Mouse (Mus musculus): Measurements from ENCODE around the gene E030030I06Rik.
"Not testable (repeated sequence)": the region's sequence is repeated elsewhere in the genome, so short reads cannot be mapped to it uniquely, and the experiment has no call there.

The E030030I06Rik gene

DNA sequence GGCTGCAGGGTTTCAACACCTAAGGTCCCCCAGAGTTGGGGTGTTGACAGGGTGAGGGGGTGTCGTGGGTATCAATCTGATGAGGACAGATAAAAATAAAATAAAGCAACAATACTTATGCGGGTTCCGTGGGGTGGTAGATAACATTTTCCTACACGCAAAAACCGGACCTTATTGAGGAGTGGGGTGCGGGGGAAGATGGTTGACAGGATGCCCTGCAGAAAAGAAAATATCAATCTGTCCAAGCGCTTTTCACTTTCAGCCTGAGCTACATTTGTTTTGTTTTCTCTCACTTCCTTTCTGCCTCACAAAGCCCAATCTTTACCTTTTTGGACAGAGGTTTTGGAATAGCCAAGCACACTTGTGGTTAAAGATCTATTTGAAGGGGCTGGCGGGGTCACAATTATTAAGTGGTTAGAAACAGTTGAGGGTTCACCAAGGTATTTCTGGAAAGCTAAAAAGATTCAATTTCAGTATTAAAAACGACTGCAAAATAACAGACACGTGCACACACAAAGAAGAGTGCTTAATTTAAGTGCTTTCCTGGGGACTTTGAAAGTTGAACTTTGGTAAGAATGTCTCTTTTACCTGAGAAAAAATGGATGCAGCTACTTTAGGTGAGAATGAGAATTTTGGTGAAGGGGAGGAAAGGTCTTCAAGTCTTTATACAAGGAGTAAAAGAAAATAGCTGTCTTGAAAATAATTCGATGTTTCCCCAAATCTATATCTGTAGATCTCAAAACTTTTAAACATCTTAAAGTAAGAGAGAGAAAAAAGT, 3.0 kb upstream of the E030030I06Rik start:
- DNase-seq: not testable (repeated sequence)

DNA sequence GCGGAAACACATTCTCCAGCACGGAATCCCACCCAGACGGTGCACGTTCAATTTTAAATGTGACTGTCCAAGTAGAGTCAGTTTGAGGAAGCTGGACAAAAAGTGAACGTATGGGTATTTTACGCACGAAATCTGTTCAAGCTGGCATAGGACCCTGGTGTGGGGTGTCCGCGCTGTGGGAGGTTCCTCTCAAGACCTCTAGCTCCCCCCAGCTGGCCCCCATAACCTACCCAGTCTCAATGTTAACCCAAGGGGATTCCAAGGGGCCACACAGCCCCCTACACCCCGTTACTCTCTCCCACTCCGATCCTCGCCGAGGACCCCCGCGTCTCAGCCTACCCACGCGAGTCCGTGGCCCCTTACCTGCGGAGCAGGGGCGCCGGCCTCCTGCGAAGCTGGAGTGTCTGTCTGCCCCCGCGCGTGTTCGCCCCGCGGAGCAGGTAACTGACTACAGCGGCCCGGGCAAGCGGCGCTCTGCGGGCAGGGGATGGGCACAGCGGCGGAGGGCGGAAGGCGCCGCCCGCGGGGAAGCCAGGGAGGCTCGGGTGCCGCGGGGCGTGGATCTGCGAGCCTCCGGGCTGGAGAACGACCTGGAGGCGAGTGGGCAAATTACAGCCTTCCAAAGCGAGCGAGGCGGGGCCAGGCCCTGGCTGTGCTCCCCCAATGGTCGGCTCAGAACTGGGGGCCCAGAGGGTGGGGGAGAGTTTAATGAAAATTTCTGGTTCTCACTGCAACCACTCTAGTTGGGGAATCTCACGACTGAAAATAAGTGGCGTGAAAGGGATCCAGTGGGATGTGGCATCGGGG, 2.2 kb upstream of the E030030I06Rik start:
- DNase-seq: peak in 1 of 2 experiments; percentile 43

DNA sequence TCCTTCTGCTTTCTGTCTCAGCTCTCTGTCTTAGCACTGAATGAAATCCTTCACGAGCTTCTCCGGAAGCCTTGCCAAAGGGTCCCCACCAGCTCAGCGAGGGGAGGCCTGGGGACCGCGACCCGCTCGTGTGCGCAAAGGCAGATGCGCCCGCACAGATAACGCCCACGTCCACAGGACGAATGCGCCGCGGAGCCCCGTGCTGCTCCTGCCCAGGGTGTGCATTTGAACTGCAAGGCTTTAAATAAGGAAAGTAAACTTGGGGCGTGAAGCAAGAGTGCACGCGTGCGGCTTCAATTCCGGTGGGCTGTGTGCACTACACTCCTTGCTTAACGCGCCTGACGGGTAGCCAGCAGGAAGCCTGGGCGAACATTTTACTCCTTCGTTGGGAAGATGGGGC, 1.5 kb upstream of the E030030I06Rik start:
- no peak for DNase-seq

DNA sequence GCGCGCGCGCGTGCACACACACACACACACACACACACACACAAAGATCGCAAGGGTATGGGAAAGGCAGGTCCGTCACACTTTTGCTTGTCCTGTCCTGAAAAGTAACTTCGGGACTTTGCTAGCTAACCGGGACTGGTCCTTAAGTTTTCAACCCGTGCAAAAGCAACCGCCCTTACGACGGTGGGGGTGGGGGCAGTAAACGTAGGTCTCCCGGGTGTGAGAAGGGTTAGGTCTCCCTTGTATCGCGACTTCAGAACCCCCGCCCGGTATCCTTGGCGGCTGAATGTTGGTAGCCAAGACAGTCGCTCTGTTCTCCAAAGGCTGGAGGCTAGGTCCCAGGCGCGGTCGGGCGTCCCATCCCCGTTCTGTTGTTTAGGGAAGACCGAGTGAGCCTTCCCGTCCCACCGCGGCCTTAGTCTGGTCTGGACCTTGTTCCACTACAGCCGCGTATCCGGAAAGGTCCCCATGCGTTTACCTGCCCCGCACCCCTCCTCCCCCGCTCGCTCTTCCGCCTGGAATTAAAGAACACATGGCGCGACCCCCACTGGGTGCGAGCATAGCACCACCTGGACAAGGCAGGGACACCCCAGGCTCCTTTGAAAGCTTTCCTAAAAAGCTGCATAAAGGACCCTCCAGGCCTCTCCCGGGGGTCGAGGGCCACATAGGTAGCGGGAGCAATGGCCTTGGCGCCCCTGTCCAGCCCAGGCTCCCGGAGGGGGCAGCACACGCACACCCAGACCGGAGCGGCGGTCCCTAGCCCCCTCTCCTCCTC, 808 bp upstream of the E030030I06Rik start:
- no peak for DNase-seq

DNA sequence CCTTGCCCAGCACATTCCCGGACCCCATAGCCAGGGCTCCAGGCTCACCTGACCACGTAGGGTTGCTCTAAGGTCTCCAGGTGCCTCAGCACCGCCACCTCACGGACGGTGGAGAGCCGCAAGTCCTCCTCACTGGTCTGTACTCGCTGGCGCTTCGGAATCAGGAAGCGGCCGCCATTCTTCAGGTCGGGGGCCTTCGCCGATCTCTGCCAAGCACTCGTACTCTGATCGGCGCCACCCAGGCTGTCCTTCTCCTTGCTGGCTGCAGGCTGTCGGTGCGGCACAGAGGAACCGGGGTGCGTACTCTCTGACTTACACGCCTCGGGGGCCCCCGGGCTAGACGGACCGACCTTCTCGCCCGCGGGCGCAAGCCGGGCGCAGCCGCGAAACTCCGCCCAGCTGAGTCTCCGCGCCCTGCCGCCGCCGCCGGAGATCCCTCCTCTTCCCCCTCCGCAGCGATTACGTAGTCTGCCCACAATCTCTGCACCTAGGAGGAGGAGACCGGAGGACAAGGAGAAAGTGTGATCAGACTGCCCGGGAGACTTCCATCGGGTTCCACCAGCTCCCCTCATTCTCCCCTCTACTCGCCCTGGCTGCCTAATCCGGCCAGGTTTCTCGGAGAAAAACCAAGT, 513 bp downstream of the E030030I06Rik start:
- DNase-seq: peak; percentile 74 to 79

DNA sequence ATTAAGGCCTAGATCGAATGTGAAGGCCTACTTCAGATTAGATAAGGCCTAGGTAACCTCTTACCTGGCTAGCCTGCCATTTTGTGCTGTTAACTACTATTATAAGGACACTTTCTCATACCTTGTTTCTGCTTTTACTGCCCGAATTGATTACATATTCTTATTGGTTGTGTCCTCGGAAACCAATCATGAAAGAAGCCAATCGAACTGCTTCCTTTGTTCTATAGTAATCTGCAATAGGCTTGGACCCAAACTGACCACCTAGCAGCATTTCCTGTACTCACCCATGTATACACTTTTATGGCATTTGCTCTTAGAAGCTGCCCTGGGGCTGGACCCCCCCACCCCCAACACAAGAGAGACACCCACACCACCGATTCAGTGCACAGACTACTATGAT, 6.1 kb downstream of the E030030I06Rik start:
- DNase-seq: no peak

DNA sequence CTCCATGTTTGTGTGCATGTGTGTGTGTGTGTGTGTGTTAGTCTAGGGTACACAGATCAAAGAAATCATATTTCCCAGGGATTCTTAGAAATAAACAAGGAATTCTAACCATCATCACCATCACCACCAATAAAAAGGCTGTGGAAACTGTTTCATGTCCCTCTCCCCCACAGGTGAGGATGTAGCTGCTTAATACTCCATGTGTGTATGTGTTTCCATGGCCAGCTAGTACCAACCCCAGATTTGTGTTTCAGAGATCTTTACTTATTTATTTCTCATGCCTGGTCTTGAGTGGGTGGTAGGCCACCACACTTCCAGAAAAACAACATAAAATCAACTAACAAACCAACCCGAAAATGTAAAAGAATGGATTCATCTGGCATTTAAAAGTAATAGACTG, 6.9 kb downstream of the E030030I06Rik start:
- DNase-seq: not testable (repeated sequence)

DNA sequence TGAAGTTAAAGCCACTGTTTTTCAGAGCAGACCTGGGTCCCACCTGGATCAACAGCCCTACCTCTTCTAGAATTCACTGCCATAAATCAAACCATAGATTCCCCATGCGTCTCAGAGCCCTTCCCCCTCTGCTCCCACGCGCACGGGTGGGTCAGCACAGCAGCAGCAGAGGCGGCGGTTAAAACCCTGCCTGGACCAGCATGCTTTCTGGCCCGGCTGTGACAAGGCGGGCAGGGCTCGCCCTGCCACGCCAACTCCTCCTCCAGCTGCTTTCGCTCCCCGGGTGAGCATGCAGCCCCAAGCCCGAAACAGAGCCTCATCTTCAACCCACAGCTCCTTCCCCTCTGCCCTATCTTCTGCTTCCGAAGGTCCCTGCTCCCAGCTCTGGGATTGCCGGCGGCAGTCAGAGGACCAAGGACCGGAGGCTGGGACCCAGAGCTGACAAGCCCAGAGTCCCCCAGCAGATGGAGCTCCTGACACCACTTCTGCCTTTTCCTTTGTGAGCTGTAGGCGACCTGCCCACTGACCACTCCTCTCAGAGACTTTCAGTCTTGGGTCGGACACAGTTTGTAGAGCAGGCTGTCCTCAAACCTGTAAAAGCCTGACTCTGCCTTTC, 8.3 kb downstream of the E030030I06Rik start:
- peak; percentile 45 to 71 for DNase-seq

DNA sequence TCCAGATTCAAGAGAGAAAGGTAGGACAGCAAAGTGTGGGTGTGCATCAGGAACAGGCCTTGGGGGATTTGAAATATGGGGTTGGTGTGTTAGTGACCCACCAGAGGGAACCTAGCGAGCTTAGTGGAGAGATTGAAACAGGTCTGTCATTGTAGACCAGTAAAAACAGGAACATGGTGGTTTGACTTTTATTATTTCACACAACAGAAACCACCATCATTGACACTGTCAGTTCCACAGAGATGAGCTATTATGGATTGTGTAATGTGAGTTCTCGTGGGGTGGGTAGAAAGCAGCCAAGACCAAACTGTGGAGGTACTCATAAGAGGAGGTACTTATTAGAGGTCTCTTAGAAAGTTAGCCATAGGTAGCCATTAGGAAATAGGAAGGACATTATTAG, 74.5 kb downstream of the E030030I06Rik start:
- no peak for DNase-seq

DNA sequence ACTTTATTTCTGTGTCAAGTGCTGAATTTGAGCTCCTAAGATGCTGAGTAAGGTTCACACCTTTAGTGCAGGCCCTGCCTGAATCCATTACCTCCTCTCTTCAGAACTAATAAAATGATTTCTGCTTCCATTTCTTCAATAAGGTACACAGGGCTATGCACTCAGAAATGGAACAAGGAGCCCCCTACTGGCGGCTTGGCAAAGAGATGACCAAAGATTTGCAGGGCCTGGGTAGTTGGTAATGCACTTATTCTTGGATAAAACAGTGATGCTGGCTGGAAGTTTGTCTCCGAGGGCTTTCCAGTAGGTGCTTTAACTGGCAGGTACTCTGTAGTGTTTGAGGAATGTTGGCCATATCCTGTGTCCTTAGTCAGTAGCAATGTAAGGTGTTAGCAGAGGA, 76.3 kb downstream of the E030030I06Rik start:
- DNase-seq: peak in 1 of 2 experiments; percentile 18

DNA sequence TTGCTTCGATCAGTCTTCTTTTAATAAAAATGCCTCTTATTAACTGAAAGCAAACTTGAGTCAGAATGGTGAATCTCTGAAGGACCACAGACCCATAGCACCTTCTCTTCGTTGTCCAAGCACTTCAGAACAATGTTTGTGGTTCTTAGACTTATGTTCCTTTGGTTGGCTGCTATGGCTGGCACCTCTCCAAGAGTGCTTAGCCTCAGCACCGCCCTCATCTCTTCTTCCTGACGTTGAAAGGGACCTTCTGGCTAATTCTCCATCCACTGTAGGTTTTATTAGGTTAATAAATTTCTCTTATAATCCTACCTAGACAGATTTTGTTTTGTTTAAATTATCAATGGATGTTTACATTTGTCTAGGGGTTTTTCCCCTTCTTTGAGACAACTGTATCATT, 78.5 kb downstream of the E030030I06Rik start:
- DNase-seq: no peak

DNA sequence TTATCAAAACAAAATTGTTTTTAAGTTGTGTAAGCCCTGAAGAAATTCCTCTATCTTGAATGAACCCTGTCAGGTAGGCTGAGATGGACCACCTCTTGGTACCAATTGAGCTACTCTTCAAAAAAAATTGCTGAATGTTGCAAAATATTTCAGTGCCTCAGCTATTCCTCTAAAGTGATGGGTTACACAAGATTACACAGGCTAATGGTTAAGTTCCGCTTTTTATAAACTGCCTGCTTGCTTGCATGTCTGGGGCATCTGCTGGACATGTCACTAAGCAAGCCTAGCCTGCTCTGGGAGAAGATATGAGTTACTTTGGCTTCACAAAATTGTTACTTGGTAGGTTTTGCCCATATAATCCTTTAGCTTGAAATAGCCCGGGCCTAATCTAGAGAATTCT, 78.9 kb downstream of the E030030I06Rik start:
- no peak for DNase-seq

DNA sequence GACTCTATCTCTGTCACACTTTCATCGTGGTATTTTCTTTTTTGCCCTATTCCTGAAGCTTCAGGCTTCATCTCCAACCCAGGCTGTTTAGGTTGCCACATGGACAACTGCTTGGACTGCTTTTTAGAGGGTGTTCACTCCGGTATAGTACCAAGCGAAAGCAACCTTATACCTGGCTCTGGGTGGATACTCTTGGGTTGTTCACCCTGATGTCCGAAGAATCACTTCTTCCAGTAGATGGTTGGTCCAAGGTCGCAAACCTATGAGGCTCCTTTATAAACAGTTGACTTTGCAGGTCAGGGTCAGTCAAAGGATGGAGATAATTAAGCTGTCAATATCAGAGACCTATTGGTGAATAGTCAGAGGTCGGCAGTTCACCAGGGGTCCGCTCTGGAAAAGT, 81.1 kb downstream of the E030030I06Rik start, which contains the start of gene 4930444G20Rik:
4930444G20Rik (minus strand) TSS at position 101 of the 400 bp plus-strand sequence.
- not testable (repeated sequence) for DNase-seq

Measured in spleen, adult 18-20 months (tissue).